Mouse (Mus musculus) liver, embryonic 14.5 days (tissue): Measurements from ENCODE around the gene Ankrd42.
A peak's percentile ranks its signal among the peaks of the same experiment; 100 is the strongest.

Source experiments
- CTCF ChIP-seq: IDR thresholded peaks from 2 replicates; pipeline ENCODE4 v1.5.1; 2016; ENCODE audit warnings: antibody characterized with exemption, low read depth, control low read depth
- EP300 ChIP-seq: IDR thresholded peaks from 2 replicates; pipeline ENCODE4 v1.6.1; 2016; ENCODE audit warnings: antibody characterized with exemption, low read depth

DNA sequence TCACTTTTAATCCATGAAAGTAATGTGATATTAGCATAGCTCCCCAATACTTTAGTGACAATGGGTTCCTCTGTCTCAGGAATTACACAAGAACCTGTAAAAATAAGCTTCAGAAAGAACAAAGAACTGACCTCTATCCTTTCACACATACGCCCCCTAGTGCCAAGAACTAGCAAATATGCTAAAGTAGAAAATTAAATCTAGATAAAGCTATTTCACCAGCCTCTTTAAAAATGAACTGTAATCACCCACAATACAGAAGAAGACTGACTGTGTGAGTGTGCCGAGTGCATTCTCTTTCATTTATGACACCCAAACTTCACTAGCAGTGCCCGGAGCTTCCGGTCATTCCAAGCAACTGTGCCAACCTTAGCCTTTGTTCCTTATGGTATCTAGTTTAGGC is 86.0 kb downstream of the Ankrd42 start:
- TF ChIP-seq CTCF (peak; percentile 55; the same call in 1 of the 2 replicates), EP300 (no peak)
